8 mouse cellular contexts compared by ENCODE assay signal in the genomic region with DNA sequence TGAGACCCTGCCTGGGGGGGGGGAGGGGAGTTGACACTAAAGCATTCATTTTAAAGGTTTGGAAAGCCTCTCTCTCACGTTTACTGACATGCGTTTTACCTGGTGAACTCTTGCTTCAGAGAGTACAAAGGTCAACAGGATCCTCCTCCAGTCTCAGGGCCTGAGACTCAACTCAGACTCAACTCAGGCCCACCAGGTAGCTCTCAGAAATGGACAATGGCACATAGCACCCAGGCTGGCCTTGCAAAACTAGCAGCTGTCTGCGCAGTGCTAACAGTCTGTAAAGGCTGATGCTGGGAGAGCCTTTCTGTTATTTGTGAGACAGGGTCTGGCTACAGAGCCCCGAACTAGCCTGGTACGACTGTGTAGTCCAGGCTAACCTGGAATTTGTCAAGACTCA. TPM values are rescaled to one million over a fixed set of nuclear protein-coding genes. Genes with fewer than 3 reads are reported as not detected.
DNase-seq lines count a peak whose midpoint lies in the region; ATAC-seq and TF ChIP-seq lines count a peak whose summit lies in the region.

No protein-coding gene starts in this region.

- no peaks in the 10 kb centered on the region for H3K27me3 ChIP-seq in cerebellum, adult 2 months (ENCODE audit: control insufficient read depth, insufficient read depth, low read length)
- peaks cover 12% of the 10 kb centered on the region for H3K27me3 ChIP-seq in CH12.LX (replicated peaks)
- H3K27me3 ChIP-seq in hindbrain, embryonic 11.5 days (ENCODE audit: control insufficient read depth, insufficient read depth, low read length): no peaks in the 10 kb centered on the region; the same call in 1 of the 2 replicates
- no peaks in the 10 kb centered on the region for H3K27me3 ChIP-seq in liver, embryonic 13.5 days

- no peak for ATAC-seq in hindbrain, embryonic 11.5 days (ENCODE audit: low FRiP score)
- ATAC-seq in liver, embryonic 13.5 days (ENCODE audit: low read depth): no peak

- in situ Hi-C loops in CH12.LX (cut with MboI; ENCODE audit: low pct_ligation_motif_present, low pct_unique_long_range_greater_than_20kb, low sequenced_read_pairs): no loop called here

- no peak for TF ChIP-seq EP300 in CH12.LX (IDR thresholded peaks at IDR 0.05; ENCODE audit: low read length)

- no peak overlapping the region for H3K27ac ChIP-seq in cerebellum, adult 2 months (ENCODE audit: insufficient read depth, low read length)
- no peak overlapping the region for H3K27ac ChIP-seq in CH12.LX (ENCODE audit: insufficient read depth, low read depth)
- no peak overlapping the region for H3K27ac ChIP-seq in hindbrain, embryonic 11.5 days (ENCODE audit: low read depth, low read length)
- peak overlapping the region; percentile 63 for H3K27ac ChIP-seq in liver, embryonic 13.5 days

- H3K4me1 ChIP-seq in cerebellum, adult 2 months (ENCODE audit: control insufficient read depth, insufficient read depth, low read length): peaks cover 6% of the 10 kb centered on the region
- H3K4me1 ChIP-seq in CH12.LX (ENCODE audit: control insufficient read depth in 1 of 2, insufficient read depth in 2 of 2): peaks cover 12 to 39% of the 10 kb centered on the region in 2 experiments
- H3K4me1 ChIP-seq in hindbrain, embryonic 11.5 days (replicated peaks; ENCODE audit: control insufficient read depth, insufficient read depth, low read length): no peaks in the 10 kb centered on the region
- peaks cover 61% of the 10 kb centered on the region for H3K4me1 ChIP-seq in liver, embryonic 13.5 days (replicated peaks)

- no peak for TF ChIP-seq POLR2A in cerebellum, adult 2 months (IDR thresholded peaks at IDR 0.05; ENCODE audit: borderline replicate concordance, insufficient read depth, low read length)
- no peak for TF ChIP-seq POLR2A in CH12.LX (IDR thresholded peaks at IDR 0.05; ENCODE audit: low read depth, low read length)

- dilution Hi-C loops in CH12.LX (cut with MboI; ENCODE audit: extremely low pct_ligation_motif_present, extremely low pct_unique_long_range_greater_than_20kb, low sequenced_read_pairs): no loop called here

- DNase-seq in cerebellum, adult 2 months: no peak
- no peak for DNase-seq in cerebellum, postnatal 25 days
- no peak for DNase-seq in CH12.LX (ENCODE audit: extremely low read depth)
- DNase-seq in hindbrain, embryonic 11.5 days (ENCODE audit: low spot score): no peak
- DNase-seq in liver, embryonic 13.5 days: no peak
- no peak for DNase-seq in B cell, adult 2 months
- DNase-seq in thymus, postnatal 25 days: no peak
- no peak for DNase-seq in gastrocnemius, adult 18-20 months (ENCODE audit: low spot score)

- WGBS in cerebellum, adult 2 months: 89% methylated on average over 5 of the region's 5 CpGs
- WGBS in hindbrain, embryonic 11.5 days: 51% methylated on average over 5 of the region's 5 CpGs
- 73% methylated on average over 5 of the region's 5 CpGs for WGBS in liver, embryonic 13.5 days (ENCODE audit: insufficient replicate concordance)

- H3K79me2 ChIP-seq in CH12.LX (replicated peaks; ENCODE audit: control insufficient read depth, extremely low read depth, insufficient read depth, poor library complexity, severe bottlenecking): no peaks in the 10 kb centered on the region

- no peaks in the 10 kb centered on the region for H3K36me3 ChIP-seq in CH12.LX (replicated peaks in 1 of 2; ENCODE audit: control insufficient read depth in 1 of 2, insufficient read depth in 1 of 2, low read length in 1 of 2)
- no peaks in the 10 kb centered on the region for H3K36me3 ChIP-seq in hindbrain, embryonic 11.5 days (ENCODE audit: control insufficient read depth, insufficient read depth, low read length)
- H3K36me3 ChIP-seq in liver, embryonic 13.5 days: no peaks in the 10 kb centered on the region

- no peak for TF ChIP-seq RAD21 in CH12.LX (IDR thresholded peaks at IDR 0.05; ENCODE audit: low read depth, low read length)

- TF ChIP-seq CTCF in cerebellum, adult 2 months (IDR thresholded peaks at IDR 0.05; ENCODE audit: borderline replicate concordance, insufficient read depth, low read depth, low read length): no peak
- TF ChIP-seq CTCF in CH12.LX (conservative IDR thresholded peaks at IDR 0.05 in 1 of 2, IDR thresholded peaks at IDR 0.05 in 1 of 2; ENCODE audit: low read depth in 2 of 2, low read length in 2 of 2): no peak

- peak overlapping the region; percentile 91; the same call in 1 of the 2 replicates for H3K4me2 ChIP-seq in CH12.LX (ENCODE audit: insufficient read depth, low read depth, poor library complexity, severe bottlenecking)
- peak overlapping the region; percentile 19 for H3K4me2 ChIP-seq in hindbrain, embryonic 11.5 days (replicated peaks; ENCODE audit: low read depth, low read length)
- peak overlapping the region; percentile 92 for H3K4me2 ChIP-seq in liver, embryonic 13.5 days

- H3K4me3 ChIP-seq in cerebellum, adult 2 months (replicated peaks; ENCODE audit: insufficient read depth, low read depth, low read length): peak overlapping the region; percentile 16
- H3K4me3 ChIP-seq in CH12.LX (replicated peaks in 1 of 3; ENCODE audit: low read depth in 2 of 3, low read length in 2 of 3, poor library complexity in 1 of 3): peak overlapping the region in 1 of 3 experiments; percentile 95
- H3K4me3 ChIP-seq in hindbrain, embryonic 11.5 days (ENCODE audit: low read depth, low read length): no peak overlapping the region
- peak overlapping the region; percentile 77 for H3K4me3 ChIP-seq in liver, embryonic 13.5 days (replicated peaks)

- H3K9ac ChIP-seq in CH12.LX (ENCODE audit: insufficient read depth, low read depth): no peak overlapping the region
- no peak overlapping the region for H3K9ac ChIP-seq in hindbrain, embryonic 11.5 days (ENCODE audit: low read depth, low read length)
- H3K9ac ChIP-seq in liver, embryonic 13.5 days: peak overlapping the region; percentile 86

- H3K9me3 ChIP-seq in CH12.LX (replicated peaks; ENCODE audit: low read length): no peaks in the 10 kb centered on the region
- no peaks in the 10 kb centered on the region for H3K9me3 ChIP-seq in hindbrain, embryonic 11.5 days (ENCODE audit: control insufficient read depth, low read length)
- no peaks in the 10 kb centered on the region for H3K9me3 ChIP-seq in liver, embryonic 13.5 days (replicated peaks)

TF ChIP-seq in CH12.LX, 34 proteins besides CTCF, POLR2A, EP300 and RAD21:
- TF ChIP-seq NELFE (IDR thresholded peaks at IDR 0.05; ENCODE audit: low read depth, low read length): no peak
- no peak for TF ChIP-seq HCFC1 (IDR thresholded peaks at IDR 0.05; ENCODE audit: low read depth, low read length)
- no peak for TF ChIP-seq MXI1 (IDR thresholded peaks at IDR 0.05; ENCODE audit: low read depth, low read length)
- TF ChIP-seq MAX (IDR thresholded peaks at IDR 0.05; ENCODE audit: low read length): no peak
- no peak for TF ChIP-seq CHD1 (IDR thresholded peaks at IDR 0.05; ENCODE audit: low read depth, low read length)
- TF ChIP-seq USF2 (conservative IDR thresholded peaks at IDR 0.05; ENCODE audit: low read depth, low read length): no peak
- TF ChIP-seq MEF2A (IDR thresholded peaks at IDR 0.05; ENCODE audit: borderline replicate concordance, low read depth, low read length): no peak
- no peak for TF ChIP-seq SIN3A (IDR thresholded peaks at IDR 0.05; ENCODE audit: low read length)
- no peak for TF ChIP-seq E2F4 (IDR thresholded peaks at IDR 0.05; ENCODE audit: insufficient replicate concordance, low read depth, low read length)
- no peak for TF ChIP-seq IRF4 (IDR thresholded peaks at IDR 0.05; ENCODE audit: low read depth, low read length)
- TF ChIP-seq SMC3 (IDR thresholded peaks at IDR 0.05; ENCODE audit: low read depth, low read length): no peak
- TF ChIP-seq ZC3H11A (IDR thresholded peaks at IDR 0.05; ENCODE audit: low read depth, low read length): no peak
- TF ChIP-seq UBTF (IDR thresholded peaks at IDR 0.05; ENCODE audit: low read depth, low read length): no peak
TF ChIP-seq in CH12.LX: peak in this region for 0.

RNA-seq across cellular contexts. Expression of gene Bnip3, which starts 1.3 kb away (rescaled TPM):
- 96.6 and 101 TPM in 2 replicates for polyA plus RNA-seq in cerebellum, adult 2 months (2012; rRNA removed)
- total RNA-seq in CH12.LX (2012; rRNA removed) (27.0 and 102 TPM in 2 replicates), CH12.LX (2014; rRNA removed) (176 and 294 TPM in 2 replicates)
- 15.7 and 20.8 TPM in 2 replicates for polyA plus RNA-seq in CH12.LX (2012; ENCODE audit: insufficient read length, low read depth)
- 99.4 and 106 TPM in 2 replicates for polyA plus RNA-seq in hindbrain, embryonic 11.5 days (2014; fragmentation: Nextera tagmentation; extraction: Ambion mirVana)
- 51.3 and 56.6 TPM in 2 replicates for polyA plus RNA-seq in liver, embryonic 13.5 days (2015; fragmentation: Nextera tagmentation; extraction: Ambion mirVana)
- total RNA-seq in gastrocnemius, adult 18-20 months (2021): 100 to 1,000 TPM; 213 to 257 TPM

RNA-seq across cellular contexts. Expression of gene Jakmip3, which starts 32.6 kb away (rescaled TPM):
- polyA plus RNA-seq in cerebellum, adult 2 months (2012; rRNA removed): 47.6 and 49.0 TPM in 2 replicates
- total RNA-seq in CH12.LX (2012; rRNA removed): not detected in 2 replicates
- total RNA-seq in CH12.LX (2014; rRNA removed): not detected in 2 replicates
- not detected in 2 replicates for polyA plus RNA-seq in CH12.LX (2012; ENCODE audit: insufficient read length, low read depth)
- polyA plus RNA-seq in hindbrain, embryonic 11.5 days (2014; fragmentation: Nextera tagmentation; extraction: Ambion mirVana): 1.5 and 2.1 TPM in 2 replicates
- 0.03 TPM in 1 of 2 replicates, not detected in the other for polyA plus RNA-seq in liver, embryonic 13.5 days (2015; fragmentation: Nextera tagmentation; extraction: Ambion mirVana)
- total RNA-seq in gastrocnemius, adult 18-20 months (2021): under 1 TPM; 0.09 to 0.14 TPM

Comparison
In these comparisons a context has a peak if more than half of its experiments do, and no peak if none do; other contexts are left out.
1. H3K4me2 ChIP-seq: peak in every context shown above with its lines; median percentile 92 in liver, embryonic 13.5 days; 91 in CH12.LX; 19 in hindbrain, embryonic 11.5 days.
2. RNA of gene Jakmip3, which starts 32.6 kb away (polyA plus RNA-seq): 47.6 to 49.0 TPM in cerebellum, adult 2 months; 1.5 to 2.1 TPM in hindbrain, embryonic 11.5 days, 0.03 TPM in liver, embryonic 13.5 days and not detected in CH12.LX; every median in the first group is over 10 times any median in the second.